Mouse (Mus musculus): ENCODE measurements around the gene Arl15.

Arl15 gene

GRCm38 (mm10) chr13:114094151-114094875, 300.0 kb downstream of the Arl15 start:
- DNase-seq (ENCODE audit: low read depth, low spot score) = peak; percentile 48

GRCm38 (mm10) chr13:114095440-114095839, 301.1 kb downstream of the Arl15 start:
- no peak for DNase-seq (ENCODE audit: low read depth, low spot score)

GRCm38 (mm10) chr13:114096386-114096785, 302.1 kb downstream of the Arl15 start:
- peak; percentile 39 for DNase-seq (ENCODE audit: low read depth, low spot score)

- DNase-seq (ENCODE audit: low read depth, low spot score) = peak; percentile 91
These were observed 306.9 kb downstream of the Arl15 start for GRCm38 (mm10) chr13:114101155-114101554.

- no peak for DNase-seq (ENCODE audit: low read depth, low spot score)
These were observed 311.8 kb downstream of the Arl15 start for GRCm38 (mm10) chr13:114106083-114106482.

- DNase-seq (ENCODE audit: low read depth, low spot score) = no peak
These were observed 313.2 kb downstream of the Arl15 start for GRCm38 (mm10) chr13:114107499-114107898.

GRCm38 (mm10) chr13:114109441-114109840, 315.1 kb downstream of the Arl15 start:
- no peak for DNase-seq (ENCODE audit: low read depth, low spot score)

- DNase-seq (ENCODE audit: low read depth, low spot score) = no peak
These were observed 315.5 kb downstream of the Arl15 start for GRCm38 (mm10) chr13:114109845-114110244.

GRCm38 (mm10) chr13:114113516-114113915, 319.2 kb downstream of the Arl15 start:
- DNase-seq (ENCODE audit: low read depth, low spot score) = peak; percentile 77

GRCm38 (mm10) chr13:114114586-114114985, 320.3 kb downstream of the Arl15 start:
- no peak for DNase-seq (ENCODE audit: low read depth, low spot score)

GRCm38 (mm10) chr13:114115106-114115505, 320.8 kb downstream of the Arl15 start:
- DNase-seq (ENCODE audit: low read depth, low spot score) = no peak

- DNase-seq (ENCODE audit: low read depth, low spot score) = no peak
These were observed 324.0 kb downstream of the Arl15 start for GRCm38 (mm10) chr13:114118104-114118830.

- DNase-seq (ENCODE audit: low read depth, low spot score) = peak; percentile 47
These were observed 325.5 kb downstream of the Arl15 start for GRCm38 (mm10) chr13:114119816-114120215.

- DNase-seq (ENCODE audit: low read depth, low spot score) = no peak
These were observed 327.3 kb downstream of the Arl15 start for GRCm38 (mm10) chr13:114121591-114121990.

GRCm38 (mm10) chr13:114123391-114123790, 329.1 kb downstream of the Arl15 start:
- no peak for DNase-seq (ENCODE audit: low read depth, low spot score)

GRCm38 (mm10) chr13:114124385-114124784, 330.1 kb downstream of the Arl15 start:
- DNase-seq (ENCODE audit: low read depth, low spot score) = no peak

GRCm38 (mm10) chr13:114124991-114125390, 330.7 kb downstream of the Arl15 start:
- no peak for DNase-seq (ENCODE audit: low read depth, low spot score)

- peak; percentile 46 for DNase-seq (ENCODE audit: low read depth, low spot score)
These were observed 334.1 kb downstream of the Arl15 start for GRCm38 (mm10) chr13:114128366-114128765.

GRCm38 (mm10) chr13:114129986-114130385, 335.7 kb downstream of the Arl15 start:
- no peak for DNase-seq (ENCODE audit: low read depth, low spot score)

GRCm38 (mm10) chr13:114130566-114131319, 336.4 kb downstream of the Arl15 start:
- no peak for DNase-seq (ENCODE audit: low read depth, low spot score)

GRCm38 (mm10) chr13:114138921-114139320, 344.6 kb downstream of the Arl15 start:
- no peak for DNase-seq (ENCODE audit: low read depth, low spot score)

- no peak for DNase-seq (ENCODE audit: low read depth, low spot score)
These were observed 345.3 kb downstream of the Arl15 start for GRCm38 (mm10) chr13:114139570-114139969.
